Mouse (Mus musculus): ENCODE data around the gene Ppp1ca. TPM values are rescaled to one million over a fixed set of nuclear protein-coding genes. Genes with fewer than 3 reads are reported as not detected.
A peak's percentile ranks its signal among the peaks of the same experiment; 100 is the strongest.

The Ppp1ca gene
- polyA plus RNA-seq, 1 experiment from 2014 or later = 591 TPM

DNA sequence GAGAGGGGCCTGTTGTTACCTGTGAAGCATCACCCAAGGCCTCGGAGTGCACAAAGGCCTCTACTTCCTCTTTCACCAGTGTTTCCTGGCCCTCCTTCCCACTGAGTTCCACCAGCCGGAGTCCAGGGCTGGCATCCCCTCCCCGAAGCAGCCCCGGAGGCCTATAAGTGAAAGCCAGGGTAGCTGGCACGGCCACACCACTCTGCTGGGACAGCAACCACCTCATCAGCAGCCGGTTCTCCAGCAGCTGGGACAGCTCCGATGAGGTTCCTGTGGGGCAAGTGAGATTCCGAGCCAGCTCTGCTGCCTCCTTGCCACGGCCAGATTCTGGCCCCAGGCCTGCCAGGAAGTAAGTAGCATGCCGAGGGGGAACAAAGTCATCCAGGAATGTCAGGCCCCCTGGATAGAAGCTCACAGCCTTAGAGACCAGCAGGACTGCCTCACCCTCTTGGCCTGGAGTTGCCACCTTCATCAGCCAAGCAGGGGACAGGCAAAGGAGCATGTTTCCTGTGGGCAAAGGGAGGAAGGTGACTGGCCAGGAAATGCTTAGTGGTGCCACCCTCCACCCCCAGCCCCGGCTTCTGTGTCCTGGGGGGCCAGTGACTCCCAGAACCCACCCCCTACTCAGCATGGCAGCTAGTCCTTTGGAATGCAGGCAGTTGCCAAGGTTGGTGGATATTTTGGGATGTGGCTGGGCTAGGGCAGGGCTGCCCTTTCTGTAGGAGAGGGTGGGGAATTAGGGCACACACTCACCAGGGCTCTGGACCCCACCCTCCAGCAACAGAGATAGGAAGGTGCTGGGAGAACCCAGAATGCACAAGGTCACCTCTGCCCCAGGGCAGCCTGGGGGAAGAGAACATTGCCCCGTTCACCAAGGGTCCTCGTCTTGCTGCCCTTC is 20.2 kb upstream of the Ppp1ca start:
- Histone ChIP-seq H3K9me3 (ENCODE audit: control insufficient read depth, low read length) (no peaks in the 10 kb centered on the region), H3K9ac (replicated peaks; ENCODE audit: low read length) (no peak overlapping the region; the same call in 1 of the 2 replicates), H3K36me3 (ENCODE audit: control insufficient read depth, insufficient read depth, low read length) (no peaks in the 10 kb centered on the region), H3K4me3 (replicated peaks; ENCODE audit: low read depth, low read length) (no peak overlapping the region), H3K27me3 (ENCODE audit: control insufficient read depth, insufficient read depth, low read length) (no peaks in the 10 kb centered on the region), H3K4me1 (ENCODE audit: control insufficient read depth, insufficient read depth, low read length) (peaks cover 17% of the 10 kb centered on the region), H3K4me2 (ENCODE audit: low read length) (no peak overlapping the region), H3K27ac (replicated peaks; ENCODE audit: low read depth, low read length) (no peak overlapping the region)
- no peak for ATAC-seq (ENCODE audit: low FRiP score, low TSS enrichment)
- WGBS = 69% methylated on average over 13 of the region's 13 CpGs
- no peak for DNase-seq

DNA sequence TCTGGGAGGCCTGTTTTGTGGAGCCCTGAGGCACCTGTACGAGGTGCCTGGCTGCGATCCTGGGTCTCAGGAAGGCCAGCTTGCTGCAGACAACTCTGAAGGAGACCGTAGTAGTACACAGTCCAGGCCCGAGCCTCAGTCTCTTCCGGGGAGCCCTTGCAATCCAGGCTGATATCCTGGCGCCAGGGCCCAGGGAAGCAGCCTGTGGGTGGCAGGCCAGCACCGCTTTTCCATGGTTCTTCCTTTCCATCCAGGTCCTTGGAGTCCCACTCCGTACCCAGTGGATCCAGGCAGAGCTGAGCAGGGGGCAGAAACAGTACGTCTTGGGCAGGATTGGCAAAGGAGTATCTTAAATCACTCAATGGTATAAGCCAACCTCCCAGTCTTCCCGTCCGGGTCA is 18.9 kb upstream of the Ppp1ca start:
- Histone ChIP-seq H3K9me3 (ENCODE audit: control insufficient read depth, low read length) (no peaks in the 10 kb centered on the region), H3K27ac (replicated peaks; ENCODE audit: low read depth, low read length) (no peak overlapping the region), H3K4me3 (replicated peaks; ENCODE audit: low read depth, low read length) (no peak overlapping the region), H3K4me2 (ENCODE audit: low read length) (no peak overlapping the region), H3K4me1 (ENCODE audit: control insufficient read depth, insufficient read depth, low read length) (peaks cover 17% of the 10 kb centered on the region), H3K9ac (replicated peaks; ENCODE audit: low read length) (no peak overlapping the region), H3K27me3 (ENCODE audit: control insufficient read depth, insufficient read depth, low read length) (no peaks in the 10 kb centered on the region), H3K36me3 (ENCODE audit: control insufficient read depth, insufficient read depth, low read length) (no peaks in the 10 kb centered on the region)
- 53% methylated on average over 11 of the region's 11 CpGs for WGBS
- ATAC-seq (ENCODE audit: low FRiP score, low TSS enrichment) (no peak), DNase-seq (no peak)

DNA sequence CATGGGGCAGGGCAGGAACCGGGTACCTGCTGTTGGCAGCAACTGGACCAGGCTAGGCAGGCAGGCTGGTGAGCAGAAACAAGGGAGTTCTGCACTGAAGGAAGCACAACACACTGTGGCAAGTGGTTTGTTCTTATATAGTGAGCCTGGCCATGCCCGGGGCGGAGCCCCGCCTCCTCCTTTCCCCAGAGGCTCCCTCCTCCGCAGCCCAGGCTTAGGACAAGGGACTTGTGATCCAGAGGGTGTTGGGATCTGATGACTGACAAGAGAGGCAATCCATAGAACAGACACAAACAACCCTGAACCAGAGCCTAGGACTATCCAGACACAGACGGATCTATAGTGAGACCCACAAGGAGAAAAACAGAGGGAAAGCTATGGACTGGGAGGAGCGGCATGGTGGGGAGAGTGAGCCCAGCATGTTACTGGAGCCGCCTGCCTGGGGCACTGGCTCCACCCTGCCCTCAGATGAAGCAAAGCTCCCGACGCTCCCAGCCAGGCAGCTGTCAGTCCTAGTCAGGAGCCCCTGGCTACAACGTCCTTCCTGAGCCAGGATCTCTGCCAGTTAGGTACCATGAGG is 16.4 kb upstream of the Ppp1ca start, which contains the start of gene Carns1:
Carns1 (minus strand) TSS at position 112 of the 580 bp plus-strand sequence.
- peak within 1 kb of the TSS; percentile 9 for H3K4me2 ChIP-seq (ENCODE audit: low read length)
- no peaks in the 10 kb centered on the region for H3K36me3 ChIP-seq (ENCODE audit: control insufficient read depth, insufficient read depth, low read length)
- no peaks in the 10 kb centered on the region for H3K27me3 ChIP-seq (ENCODE audit: control insufficient read depth, insufficient read depth, low read length)
- H3K27ac ChIP-seq (replicated peaks; ENCODE audit: low read depth, low read length) = 0 out of 2 replicates have a peak within 1 kb of the TSS, but pooled peaks have one; percentile 0
- peaks cover 10% of the 10 kb centered on the region for H3K4me1 ChIP-seq (ENCODE audit: control insufficient read depth, insufficient read depth, low read length)
- H3K9ac ChIP-seq (replicated peaks; ENCODE audit: low read length) = peak within 1 kb of the TSS; percentile 38; the same call in 1 of the 2 replicates
- 2% methylated on average over 11 of the region's 11 CpGs for WGBS
- no peak within 1 kb of the TSS for H3K4me3 ChIP-seq (replicated peaks; ENCODE audit: low read depth, low read length)
- DNase-seq (peak; percentile 44), ATAC-seq (ENCODE audit: low FRiP score, low TSS enrichment) (no peak)
- no peaks in the 10 kb centered on the region for H3K9me3 ChIP-seq (ENCODE audit: control insufficient read depth, low read length)

DNA sequence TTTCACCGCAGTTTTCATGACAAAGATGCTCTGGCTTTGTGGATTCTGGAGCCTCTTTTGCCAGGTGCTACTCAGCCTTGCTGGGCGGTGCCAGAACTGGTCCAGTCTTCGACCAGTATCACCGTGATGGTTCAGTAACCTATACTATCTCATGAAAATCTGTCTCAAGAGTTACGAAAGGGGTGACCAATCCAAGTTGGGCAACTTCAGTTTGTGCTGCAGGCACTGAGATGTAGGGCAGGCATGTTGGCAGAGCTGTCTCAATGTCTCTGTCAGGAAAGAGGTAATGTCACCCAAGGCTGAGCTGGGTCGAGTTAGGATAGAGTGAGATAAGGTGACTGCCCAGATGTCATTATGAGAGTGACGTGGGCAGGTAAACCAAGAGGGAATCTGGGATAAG is 11.5 kb upstream of the Ppp1ca start:
- H3K27me3 ChIP-seq (ENCODE audit: control insufficient read depth, insufficient read depth, low read length) = no peaks in the 10 kb centered on the region
- H3K36me3 ChIP-seq (ENCODE audit: control insufficient read depth, insufficient read depth, low read length) = no peaks in the 10 kb centered on the region
- H3K9ac ChIP-seq (replicated peaks; ENCODE audit: low read length) = no peak overlapping the region
- H3K4me1 ChIP-seq (ENCODE audit: control insufficient read depth, insufficient read depth, low read length) = peaks cover 5% of the 10 kb centered on the region
- no peak for ATAC-seq (ENCODE audit: low FRiP score, low TSS enrichment)
- no peak overlapping the region for H3K4me3 ChIP-seq (replicated peaks; ENCODE audit: low read depth, low read length)
- H3K27ac ChIP-seq (replicated peaks; ENCODE audit: low read depth, low read length) = no peak overlapping the region
- DNase-seq = no peak
- no peaks in the 10 kb centered on the region for H3K9me3 ChIP-seq (ENCODE audit: control insufficient read depth, low read length)
- 89% methylated on average over 7 of the region's 7 CpGs for WGBS
- no peak overlapping the region for H3K4me2 ChIP-seq (ENCODE audit: low read length)

DNA sequence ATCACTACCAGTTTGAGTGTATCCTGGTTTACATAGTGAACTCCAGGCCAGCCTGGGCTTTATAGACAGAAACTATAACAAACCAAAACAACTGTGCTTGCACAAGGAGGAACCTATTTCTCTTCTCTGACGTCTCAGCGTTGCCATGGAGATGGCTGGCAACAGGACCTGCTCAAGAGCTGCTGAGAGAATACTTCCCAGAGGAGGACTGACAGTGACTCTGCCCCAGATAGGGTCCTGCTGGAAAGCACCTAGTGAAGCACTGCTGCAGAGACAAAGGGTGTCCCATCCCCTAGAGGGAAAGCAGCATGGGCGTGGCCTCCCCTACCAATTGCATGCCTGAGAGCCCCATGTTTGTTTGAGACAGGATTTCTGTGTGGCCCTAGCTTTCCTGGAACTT is 10.0 kb upstream of the Ppp1ca start:
- no peaks in the 10 kb centered on the region for H3K36me3 ChIP-seq (ENCODE audit: control insufficient read depth, insufficient read depth, low read length)
- H3K27me3 ChIP-seq (ENCODE audit: control insufficient read depth, insufficient read depth, low read length) = no peaks in the 10 kb centered on the region
- WGBS = 43% methylated on average over 3 of the region's 3 CpGs
- no peak overlapping the region for H3K9ac ChIP-seq (replicated peaks; ENCODE audit: low read length)
- DNase-seq (peak; percentile 71), ATAC-seq (ENCODE audit: low FRiP score, low TSS enrichment) (no peak)
- H3K27ac ChIP-seq (replicated peaks; ENCODE audit: low read depth, low read length) = no peak overlapping the region
- H3K9me3 ChIP-seq (ENCODE audit: control insufficient read depth, low read length) = no peaks in the 10 kb centered on the region
- H3K4me2 ChIP-seq (ENCODE audit: low read length) = no peak overlapping the region
- H3K4me1 ChIP-seq (ENCODE audit: control insufficient read depth, insufficient read depth, low read length) = no peaks in the 10 kb centered on the region
- no peak overlapping the region for H3K4me3 ChIP-seq (replicated peaks; ENCODE audit: low read depth, low read length)

DNA sequence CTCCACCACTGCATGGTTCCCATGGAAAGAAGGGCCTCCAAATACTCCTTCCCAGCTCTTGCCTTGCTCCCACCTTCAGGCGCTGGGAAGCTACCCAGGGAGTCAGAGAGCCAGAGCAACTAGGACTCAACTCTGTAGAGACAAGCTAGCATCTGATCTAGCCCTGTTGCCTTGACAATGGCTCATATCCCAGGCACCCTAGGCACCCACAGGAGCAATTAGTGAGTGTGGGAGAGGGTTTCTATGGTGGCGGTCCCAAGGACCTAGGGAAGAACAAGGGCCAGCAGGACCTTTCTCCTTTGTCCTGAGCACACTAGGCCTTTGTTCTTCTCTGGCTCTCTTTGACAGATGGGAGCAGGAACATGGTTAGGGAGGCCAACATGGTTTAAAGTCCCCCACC is 8.2 kb upstream of the Ppp1ca start:
- Histone ChIP-seq H3K4me1 (ENCODE audit: control insufficient read depth, insufficient read depth, low read length) (no peaks in the 10 kb centered on the region), H3K9ac (replicated peaks; ENCODE audit: low read length) (no peak overlapping the region), H3K4me2 (ENCODE audit: low read length) (no peak overlapping the region), H3K27ac (replicated peaks; ENCODE audit: low read depth, low read length) (no peak overlapping the region), H3K4me3 (replicated peaks; ENCODE audit: low read depth, low read length) (no peak overlapping the region), H3K9me3 (ENCODE audit: control insufficient read depth, low read length) (no peaks in the 10 kb centered on the region), H3K27me3 (ENCODE audit: control insufficient read depth, insufficient read depth, low read length) (no peaks in the 10 kb centered on the region), H3K36me3 (ENCODE audit: control insufficient read depth, insufficient read depth, low read length) (no peaks in the 10 kb centered on the region)
- DNase-seq (no peak), ATAC-seq (ENCODE audit: low FRiP score, low TSS enrichment) (no peak)
- 63% methylated on average over 2 of the region's 2 CpGs for WGBS

DNA sequence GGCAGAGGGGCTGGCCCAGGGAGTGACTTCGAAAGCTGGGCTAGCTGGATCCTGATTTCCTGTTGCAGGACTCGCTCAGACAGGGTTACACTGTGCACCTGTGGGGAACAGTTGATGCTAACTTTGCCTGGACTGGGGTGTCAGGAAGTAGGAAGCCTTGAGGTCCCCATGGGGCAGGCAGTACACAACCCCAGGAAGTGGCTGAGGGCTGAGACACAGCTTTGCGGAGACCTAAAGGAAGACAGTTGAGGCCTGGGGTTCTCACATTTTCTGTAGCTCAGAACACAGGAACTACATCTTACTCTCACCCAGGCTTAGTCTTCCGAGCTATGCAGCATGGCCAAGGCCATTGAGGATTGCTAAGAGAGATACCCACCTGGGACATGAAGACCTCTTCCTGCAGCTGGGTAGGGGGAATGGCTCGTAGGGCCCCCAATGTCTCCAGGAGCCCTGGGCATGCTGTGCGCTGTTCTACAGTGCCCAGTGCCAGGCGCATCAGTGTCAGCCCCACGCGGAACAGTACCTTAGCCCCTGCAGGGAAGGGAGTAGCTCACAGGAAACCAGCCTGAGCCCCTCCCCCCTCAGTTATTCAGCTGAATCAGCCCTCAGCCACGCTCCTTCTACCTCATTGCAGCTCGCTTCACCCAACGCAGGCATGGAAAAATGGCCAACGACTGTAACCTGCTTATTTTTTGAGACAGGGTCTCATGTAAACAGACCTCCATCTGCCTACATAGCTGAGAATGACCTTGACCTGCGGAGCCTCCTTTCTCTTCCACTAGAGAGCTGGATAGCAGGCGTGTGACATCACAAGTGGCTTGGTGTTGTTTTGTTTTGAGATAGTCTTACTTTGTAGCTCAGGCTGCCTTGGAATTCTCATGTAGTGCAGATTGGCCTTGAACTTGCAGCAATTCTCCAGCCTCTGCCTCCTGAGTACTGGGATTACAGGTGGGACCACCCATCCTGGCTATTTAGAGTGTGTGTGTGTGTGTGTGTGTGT is 6.6 kb upstream of the Ppp1ca start:
- no peaks in the 10 kb centered on the region for H3K4me1 ChIP-seq (ENCODE audit: control insufficient read depth, insufficient read depth, low read length)
- no peak; the same call in 1 of the 2 replicates for ATAC-seq (ENCODE audit: low FRiP score, low TSS enrichment)
- H3K9ac ChIP-seq (replicated peaks; ENCODE audit: low read length) = no peak overlapping the region
- H3K4me2 ChIP-seq (ENCODE audit: low read length) = no peak overlapping the region
- no peak overlapping the region for H3K4me3 ChIP-seq (replicated peaks; ENCODE audit: low read depth, low read length)
- H3K36me3 ChIP-seq (ENCODE audit: control insufficient read depth, insufficient read depth, low read length) = no peaks in the 10 kb centered on the region
- no peaks in the 10 kb centered on the region for H3K9me3 ChIP-seq (ENCODE audit: control insufficient read depth, low read length)
- H3K27me3 ChIP-seq (ENCODE audit: control insufficient read depth, insufficient read depth, low read length) = no peaks in the 10 kb centered on the region
- no peak overlapping the region for H3K27ac ChIP-seq (replicated peaks; ENCODE audit: low read depth, low read length)
- WGBS = 66% methylated on average over 15 of the region's 15 CpGs
- no peak for DNase-seq

DNA sequence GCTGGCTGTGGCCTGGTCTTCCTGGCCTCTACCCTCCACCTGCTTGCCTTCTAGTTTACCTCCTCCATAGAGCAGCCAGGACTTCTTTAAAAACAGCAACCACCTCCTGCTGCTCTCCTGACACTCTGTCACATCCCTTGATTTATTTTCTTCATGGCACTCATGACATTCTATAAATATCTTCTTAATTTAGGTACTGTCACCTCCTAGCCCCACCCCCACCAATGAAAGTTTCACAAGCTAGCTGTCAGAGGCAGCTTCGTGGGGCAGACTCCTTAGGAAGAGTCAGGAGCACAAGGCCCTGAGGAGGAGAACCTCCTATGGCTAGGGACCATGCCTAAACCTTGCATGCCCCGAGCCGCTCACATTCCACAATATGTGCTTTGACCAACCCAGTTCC is 4.6 kb upstream of the Ppp1ca start:
- Histone ChIP-seq H3K36me3 (ENCODE audit: control insufficient read depth, insufficient read depth, low read length) (no peaks in the 10 kb centered on the region), H3K4me3 (replicated peaks; ENCODE audit: low read depth, low read length) (no peak overlapping the region), H3K9me3 (ENCODE audit: control insufficient read depth, low read length) (no peaks in the 10 kb centered on the region), H3K9ac (replicated peaks; ENCODE audit: low read length) (no peak overlapping the region), H3K4me2 (ENCODE audit: low read length) (no peak overlapping the region), H3K4me1 (ENCODE audit: control insufficient read depth, insufficient read depth, low read length) (no peaks in the 10 kb centered on the region), H3K27ac (replicated peaks; ENCODE audit: low read depth, low read length) (no peak overlapping the region), H3K27me3 (ENCODE audit: control insufficient read depth, insufficient read depth, low read length) (no peaks in the 10 kb centered on the region)
- WGBS = 74% methylated on average over 3 of the region's 3 CpGs
- ATAC-seq (ENCODE audit: low FRiP score, low TSS enrichment) = no peak
- no peak for DNase-seq
